Mouse (Mus musculus) ES-E14 (cell line): Measurements from ENCODE around the gene Rgs11. TPM values are rescaled to one million over a fixed set of nuclear protein-coding genes. Genes with fewer than 3 reads are reported as not detected.

Experiments used
- DNase-seq: peaks from one replicate; pipeline ENCODE4 v3.0.0-alpha.2; 2013; ENCODE audit warnings: low read depth, low spot score
- H3K27ac ChIP-seq: 2 replicates; pipeline ENCODE4 v1.5.1; 2012; ENCODE audit warnings: low read depth, mild to moderate bottlenecking, low read length, moderate library complexity, mixed read lengths; ENCODE audit not compliant: poor library complexity, insufficient read depth, severe bottlenecking
- H3K36me3 ChIP-seq: 2 replicates; pipeline ENCODE4 v1.6.1; 2012; ENCODE audit warnings: mild to moderate bottlenecking, low read length, moderate library complexity, mixed read lengths; ENCODE audit not compliant: control insufficient read depth, poor library complexity, insufficient read depth, severe bottlenecking
- H3K4me1 ChIP-seq, 2 experiments: fragments of 150-350 bp in 1 of 2; sonication (generic) in 1 of 2; 2 replicates each; pipeline ENCODE4 v1.6.1; 2012; ENCODE audit warnings: low read length in 2 of 2, mild to moderate bottlenecking in 1 of 2, mixed read lengths in 1 of 2; ENCODE audit not compliant: control insufficient read depth in 2 of 2, insufficient read depth in 2 of 2, poor library complexity in 1 of 2
- H3K4me3 ChIP-seq, 2 experiments: fragments of 150-350 bp in 1 of 2; sonication (generic) in 1 of 2; 2 replicates each; pipeline ENCODE4 v1.5.1; 2012; ENCODE audit warnings: low read length in 2 of 2, low read depth in 1 of 2, mild to moderate bottlenecking in 1 of 2, mixed read lengths in 1 of 2; ENCODE audit not compliant: insufficient read depth in 1 of 2, poor library complexity in 1 of 2, severe bottlenecking in 1 of 2
- H3K9ac ChIP-seq: 2 replicates; pipeline ENCODE4 v1.6.1; 2012; ENCODE audit warnings: low read depth, mild to moderate bottlenecking, low read length, mixed read lengths; ENCODE audit not compliant: poor library complexity, insufficient read depth, severe bottlenecking
- H3K9me3 ChIP-seq: fragments of 150-350 bp; sonication (generic); 2 replicates; pipeline ENCODE4 v1.6.1; 2012; ENCODE audit warnings: low read depth, mild to moderate bottlenecking, low read length; ENCODE audit not compliant: control insufficient read depth, insufficient read depth
- CHD2 ChIP-seq: IDR thresholded peaks from 2 replicates; pipeline ENCODE4 v1.6.1; 2014; ENCODE audit warnings: mild to moderate bottlenecking, low read depth, low read length, inconsistent platforms
- HCFC1 ChIP-seq: IDR thresholded peaks from 2 replicates; pipeline ENCODE4 v1.6.1; 2012; ENCODE audit warnings: low read length, inconsistent platforms, borderline replicate concordance; ENCODE audit not compliant: insufficient read depth
- MAFK ChIP-seq: IDR thresholded peaks from 2 replicates; pipeline ENCODE4 v1.6.1; 2014; ENCODE audit warnings: mild to moderate bottlenecking, low read depth, low read length, inconsistent platforms; ENCODE audit not compliant: insufficient read depth
- ZC3H11A ChIP-seq: IDR thresholded peaks from 2 replicates; pipeline ENCODE4 v1.6.1; 2012; ENCODE audit warnings: low read depth, mild to moderate bottlenecking, inconsistent platforms, low read length, borderline replicate concordance
- ZNF384 ChIP-seq: IDR thresholded peaks from 2 replicates; pipeline ENCODE4 v1.6.1; 2012; ENCODE audit warnings: low read depth, low read length, inconsistent platforms
- in situ Hi-C, 2 experiments: fragments of 600-800 bp; cut with MboI; formaldehyde crosslinking; loops; one replicate each; pipeline ENCODE4 v1.15.1; 2025; ENCODE audit warnings: low sequenced_read_pairs in 2 of 2, inconsistent platforms in 1 of 2; ENCODE audit not compliant: unreplicated experiment in 2 of 2
- total RNA-seq: library from RNA; depleted of rRNA; stranded (reverse); fragments of 300-350 nt; gene quantifications from 2 replicates; pipeline ENCODE4 v1.2.3, GENCODE M21; 2012

The Rgs11 gene
- total RNA-seq, 1 experiment = 5.6 TPM

- H3K9ac ChIP-seq = no peak overlapping the region
- in situ Hi-C loops = no loop called here
- DNase-seq = no peak
- no peaks in the 10 kb centered on the region for H3K36me3 ChIP-seq
- no peak overlapping the region for H3K4me3 ChIP-seq
- no peaks in the 10 kb centered on the region for H3K9me3 ChIP-seq
- H3K4me1 ChIP-seq = peaks cover 0 to 3% of the 10 kb centered on the region in 2 experiments; a peak in 1 of 4 replicates
- TF ChIP-seq ZC3H11A = no peak
- no peak for TF ChIP-seq ZNF384
- TF ChIP-seq MAFK = no peak
- TF ChIP-seq CHD2 = no peak
- no peak for TF ChIP-seq HCFC1
- H3K27ac ChIP-seq = no peak overlapping the region; the same call in 1 of the 2 replicates
Observed at GRCm38 (mm10) chr17:26231156-26231555, 28.4 kb downstream of the Rgs11 start.

DNA sequence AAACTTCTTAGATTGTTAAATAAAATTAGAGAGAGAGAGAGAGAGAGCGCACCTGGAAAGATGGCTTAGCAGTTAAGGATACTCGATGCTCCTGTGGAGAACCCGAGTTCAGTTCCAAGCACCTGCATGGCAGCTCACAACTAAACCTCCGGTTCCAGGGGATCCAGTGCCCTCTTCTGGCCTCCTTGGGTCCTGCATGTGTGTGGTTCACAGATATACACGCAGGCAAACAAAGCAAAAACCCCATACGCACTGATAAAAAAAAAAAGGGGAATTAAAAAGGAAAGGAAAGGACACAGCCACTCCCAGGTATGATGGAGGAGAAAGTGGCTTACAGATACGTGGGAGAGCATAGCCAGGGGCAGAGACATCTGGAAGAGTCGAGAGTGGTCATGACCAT is 30.1 kb downstream of the Rgs11 start:
- TF ChIP-seq ZC3H11A = peak; percentile 16; the same call in 1 of the 2 replicates
- TF ChIP-seq MAFK = no peak
- TF ChIP-seq ZNF384 = peak; percentile 64; the same call in 1 of the 2 replicates
- DNase-seq = peak; percentile 38
- in situ Hi-C loops = no loop called here

GRCm38 (mm10) chr17:26234386-26234785 is 31.6 kb downstream of the Rgs11 start:
- no peaks in the 10 kb centered on the region for H3K9me3 ChIP-seq
- no peaks in the 10 kb centered on the region for H3K36me3 ChIP-seq
- peaks cover 0 to 3% of the 10 kb centered on the region in 2 experiments; a peak in 1 of 4 replicates for H3K4me1 ChIP-seq
- H3K27ac ChIP-seq = no peak overlapping the region
- DNase-seq = no peak
- TF ChIP-seq ZC3H11A (no peak), ZNF384 (no peak), CHD2 (no peak), HCFC1 (no peak)
- H3K9ac ChIP-seq = no peak overlapping the region
- in situ Hi-C loops = no loop called here
- no peak overlapping the region for H3K4me3 ChIP-seq

More for the DNA sequence above, 30.1 kb downstream of the Rgs11 start:
- Histone ChIP-seq H3K36me3 (no peaks in the 10 kb centered on the region), H3K4me3 (no peak overlapping the region), H3K27ac (no peak overlapping the region), H3K9me3 (no peaks in the 10 kb centered on the region), H3K4me1 (peaks cover 0 to 3% of the 10 kb centered on the region in 2 experiments; a peak in 1 of 4 replicates), H3K9ac (no peak overlapping the region)

- Histone ChIP-seq H3K36me3 (no peaks in the 10 kb centered on the region), H3K4me3 (no peak overlapping the region), H3K9me3 (no peaks in the 10 kb centered on the region), H3K4me1 (peaks cover 0 to 3% of the 10 kb centered on the region in 2 experiments; a peak in 2 of 4 replicates), H3K9ac (no peak overlapping the region), H3K27ac (no peak overlapping the region; the same call in 1 of the 2 replicates)
- DNase-seq = no peak
- no peak for TF ChIP-seq MAFK
- TF ChIP-seq ZC3H11A = no peak
- no peak for TF ChIP-seq CHD2
- TF ChIP-seq ZNF384 = no peak
- no peak for TF ChIP-seq HCFC1
- in situ Hi-C loops = no loop called here
Observed at GRCm38 (mm10) chr17:26235077-26235815, 32.5 kb downstream of the Rgs11 start.
